Comparison of ENCODE assay signal across 19 mouse cellular contexts in the genomic region with DNA sequence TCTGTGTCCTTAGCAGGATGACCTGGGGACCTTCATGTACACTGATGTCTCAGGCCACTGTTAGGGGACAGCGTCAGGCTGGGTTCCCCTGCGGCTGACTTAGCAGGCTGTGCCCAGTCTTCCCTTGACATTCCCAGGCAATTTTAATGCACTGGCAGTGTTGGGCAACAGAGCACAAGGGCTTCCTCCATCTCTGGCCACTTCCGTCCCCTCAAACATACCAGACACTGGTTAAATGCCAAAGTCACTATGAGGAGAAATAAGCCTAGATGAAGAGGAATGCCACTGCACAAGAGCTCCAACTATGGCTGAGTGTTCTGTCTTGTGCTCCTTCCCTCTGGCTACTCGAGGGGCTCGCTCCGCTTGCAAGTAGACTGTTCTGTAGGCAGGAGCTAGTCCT.
"Had no signal": no experiment of that assay in that cellular context is flagged by ENCODE, and none has a peak within 500 bp of the region (broad histone marks: within the 10 kb centered on the region; RNA-seq: fewer than 3 reads in every experiment).

No protein-coding gene starts in this region.

- H3K9me3 ChIP-seq: intestine, embryonic 15.5 days; limb, embryonic 12.5 days; limb, embryonic 15.5 days; megakaryocyte, embryonic 14.5 days; midbrain, embryonic 10.5 days; neural tube, embryonic 12.5 days; neural tube, embryonic 15.5 days; stomach, embryonic 15.5 days had no signal

- H3K4me2 ChIP-seq: intestine, embryonic 15.5 days; limb, embryonic 12.5 days; limb, embryonic 15.5 days; liver, embryonic 11.5 days; neural tube, embryonic 12.5 days; neural tube, embryonic 15.5 days; stomach, embryonic 15.5 days had no signal

- H3K9ac ChIP-seq: intestine, embryonic 15.5 days; limb, embryonic 12.5 days; limb, embryonic 15.5 days; liver, embryonic 14.5 days; liver, postnatal 0 days; neural tube, embryonic 12.5 days; neural tube, embryonic 15.5 days; stomach, embryonic 15.5 days had no signal

- H3K27me3 ChIP-seq: intestine, embryonic 15.5 days; limb, embryonic 12.5 days; limb, embryonic 15.5 days; neural tube, embryonic 12.5 days; neural tube, embryonic 15.5 days; stomach, embryonic 15.5 days had no signal

- H3K27ac ChIP-seq: intestine, embryonic 15.5 days; limb, embryonic 12.5 days; limb, embryonic 15.5 days; liver, embryonic 14.5 days; midbrain, embryonic 10.5 days; neural tube, embryonic 12.5 days; neural tube, embryonic 15.5 days; stomach, embryonic 15.5 days had no signal

- H3K36me3 ChIP-seq: intestine, embryonic 15.5 days; limb, embryonic 12.5 days; limb, embryonic 15.5 days; midbrain, embryonic 10.5 days; neural tube, embryonic 12.5 days; neural tube, embryonic 15.5 days; stomach, embryonic 15.5 days had no signal

- ATAC-seq: intestine, embryonic 15.5 days; liver, postnatal 0 days had no signal

- H3K4me3 ChIP-seq: intestine, embryonic 15.5 days; limb, embryonic 12.5 days; limb, embryonic 15.5 days; megakaryocyte, embryonic 14.5 days; midbrain, embryonic 10.5 days; neural tube, embryonic 12.5 days; neural tube, embryonic 15.5 days; stomach, embryonic 15.5 days had no signal

- H3K4me1 ChIP-seq: limb, embryonic 15.5 days; neural tube, embryonic 12.5 days had no signal

- DNase-seq: kidney, adult 18-20 months; kidney, adult 9 months; kidney, postnatal 14 days; kidney, postnatal 4 days; left cerebral cortex, postnatal 4 days; liver, postnatal 0 days; midbrain, embryonic 14.5 days; retina, postnatal 1 day; thymus, postnatal 25 days had no signal
